Mouse (Mus musculus): Measurements from ENCODE around the gene Gm17654.
"Not testable (repeated sequence)": the region's sequence is repeated elsewhere in the genome, so short reads cannot be mapped to it uniquely, and the experiment has no call there.

The Gm17654 gene

DNA sequence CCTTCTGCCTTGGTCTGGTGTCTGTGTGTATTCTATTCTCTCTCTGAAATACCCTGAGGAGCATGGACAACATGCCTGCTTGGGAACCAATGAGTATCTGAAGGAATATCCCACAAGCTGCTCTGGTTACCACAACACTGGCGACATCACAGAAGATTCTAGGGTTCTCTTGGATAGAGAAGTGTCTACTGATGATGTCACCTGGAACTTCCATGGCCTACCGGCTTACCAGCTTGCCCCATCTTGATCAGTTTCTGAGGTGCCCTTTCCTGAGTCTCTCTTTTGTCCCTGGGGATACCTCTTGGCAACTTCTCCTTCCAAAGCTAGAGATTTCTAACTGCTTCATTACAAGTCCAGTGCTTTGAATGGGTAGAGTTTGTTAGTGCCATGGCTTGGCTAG, at the start of gene Gm17654:
Gm17654 (minus strand) TSS at position 101 of the 400 bp plus-strand sequence.
- not testable (repeated sequence) for DNase-seq (ENCODE audit: extremely low spot score, low read depth, low spot score)

DNA sequence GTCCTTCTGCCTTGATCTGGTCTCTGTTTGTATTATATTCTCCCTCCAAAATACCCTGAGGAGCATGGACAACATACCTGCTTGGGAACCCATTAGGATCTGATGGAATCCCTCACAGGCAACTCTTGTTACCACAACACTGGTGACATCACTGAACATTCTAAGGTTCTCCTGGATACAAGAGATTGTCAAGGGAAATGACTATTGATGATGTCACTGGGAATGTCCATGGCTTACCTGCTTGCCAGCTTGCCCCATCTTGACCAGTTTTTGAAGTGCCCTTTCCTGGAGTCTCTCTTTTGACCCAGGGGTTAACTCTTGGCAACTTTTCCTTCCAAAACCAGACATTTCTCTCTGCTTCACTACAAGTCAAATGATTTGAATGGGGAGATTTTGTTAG, 29.0 kb upstream of the Gm17654 start, which contains the start of gene Gm10375:
Gm10375 (minus strand) TSS at position 101 of the 400 bp plus-strand sequence.
- not testable (repeated sequence) for DNase-seq (ENCODE audit: extremely low spot score, low read depth, low spot score)

DNA sequence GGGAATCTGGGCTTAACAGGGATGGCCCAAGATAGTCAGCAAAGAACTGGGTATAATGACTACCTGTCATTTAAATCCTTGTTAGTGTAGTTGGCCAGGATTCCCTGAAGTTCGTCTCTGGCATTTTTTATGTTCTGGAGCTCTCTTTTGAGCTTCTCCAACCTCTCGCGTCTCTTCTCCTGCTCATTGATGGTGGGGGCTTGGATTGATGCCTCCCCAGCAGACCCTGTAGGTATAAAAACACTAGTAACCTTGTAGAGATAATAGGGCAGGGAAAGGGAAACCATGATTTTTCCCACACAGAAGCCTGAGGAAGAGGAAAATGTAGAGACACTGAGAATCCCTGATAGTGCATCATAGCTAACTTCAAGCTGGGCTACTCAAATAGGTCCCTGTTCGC, 977 bp downstream of the Gm17654 start:
- DNase-seq (ENCODE audit: extremely low spot score, low read depth, low spot score) = not testable (repeated sequence)

DNA sequence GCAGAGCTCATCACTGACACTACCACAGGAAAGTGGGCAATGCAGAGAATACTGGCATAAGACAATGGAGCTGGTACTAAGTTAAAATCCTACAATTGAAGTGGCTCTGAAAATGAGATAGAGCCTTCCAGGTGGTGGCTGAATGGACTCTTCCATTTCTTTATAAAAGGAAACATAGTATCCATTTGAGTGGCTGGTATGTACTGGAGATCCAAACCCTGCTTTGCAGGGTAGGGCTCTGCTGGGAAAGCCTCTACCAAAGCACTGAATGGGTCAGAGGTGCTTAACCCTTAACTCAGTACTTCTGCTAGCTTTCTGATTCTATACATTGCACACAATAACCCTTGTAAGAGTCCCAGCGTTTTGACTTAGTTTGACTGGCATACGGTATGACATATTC, 26.7 kb downstream of the Gm17654 start:
- DNase-seq (ENCODE audit: extremely low spot score, low read depth, low spot score) = not testable (repeated sequence)

DNA sequence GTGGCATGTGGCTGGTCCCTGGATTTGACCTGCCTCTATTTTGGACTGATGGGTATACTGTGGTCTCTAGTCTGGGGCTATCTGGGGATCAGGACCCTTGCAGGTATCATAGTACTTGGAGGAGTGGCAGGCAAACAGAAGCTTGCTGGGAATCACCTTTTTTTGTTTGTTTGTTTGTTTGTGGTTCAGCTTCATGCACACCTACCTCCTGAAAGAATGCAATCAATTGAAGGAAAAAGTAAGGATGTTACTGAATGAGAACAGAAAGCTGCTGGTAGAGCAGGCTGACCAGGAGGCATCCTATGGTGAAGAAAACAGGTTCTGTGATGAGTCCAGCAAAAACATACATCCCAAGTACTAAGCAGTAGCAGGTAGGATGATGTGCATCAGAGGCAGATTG, 32.7 kb downstream of the Gm17654 start:
- DNase-seq (ENCODE audit: extremely low spot score, low read depth, low spot score) = not testable (repeated sequence)

DNA sequence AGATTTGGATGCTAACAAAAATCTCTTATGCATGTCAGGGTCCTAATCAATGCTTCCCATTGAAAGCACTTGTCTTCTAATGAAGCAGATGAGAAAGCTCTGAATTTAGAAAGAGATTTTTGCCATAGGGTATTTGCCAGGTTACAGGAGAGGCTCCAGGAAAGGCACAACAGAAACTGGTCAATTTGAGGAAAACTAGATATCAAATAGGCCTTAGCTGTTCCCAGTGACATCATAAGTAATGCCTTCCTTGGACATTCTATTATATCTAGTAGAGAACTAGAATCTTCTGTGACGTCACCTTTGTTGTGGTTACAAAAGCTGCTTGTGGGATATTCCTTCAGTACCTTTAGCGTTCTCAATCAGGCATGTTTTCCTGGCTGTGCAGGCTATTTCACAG, 35.7 kb downstream of the Gm17654 start, which contains the start of gene Gm5799:
Gm5799 (plus strand) TSS at position 301 of the 400 bp plus-strand sequence.
- DNase-seq (ENCODE audit: extremely low spot score, low read depth, low spot score) = not testable (repeated sequence)

DNA sequence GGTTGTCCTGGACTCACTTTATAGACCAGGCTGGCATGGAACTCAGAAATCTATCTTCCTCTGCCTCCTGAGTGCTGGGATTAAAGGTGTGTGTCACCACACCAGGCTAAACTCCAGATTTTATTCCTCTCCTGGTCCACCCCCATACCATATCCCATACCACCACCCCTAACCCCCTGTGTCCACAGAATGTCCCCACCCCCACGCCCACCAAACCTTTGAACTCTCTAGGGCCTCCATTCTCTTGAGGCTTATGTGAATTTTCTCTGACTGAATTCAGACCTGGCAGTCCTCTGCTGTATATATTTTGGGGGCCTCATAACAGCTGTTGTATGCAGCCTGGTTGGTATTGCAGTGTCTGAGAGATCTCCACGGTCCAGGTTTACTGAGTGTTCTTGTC, 40.8 kb downstream of the Gm17654 start:
- DNase-seq (ENCODE audit: extremely low spot score, low read depth, low spot score) = not testable (repeated sequence)

DNA sequence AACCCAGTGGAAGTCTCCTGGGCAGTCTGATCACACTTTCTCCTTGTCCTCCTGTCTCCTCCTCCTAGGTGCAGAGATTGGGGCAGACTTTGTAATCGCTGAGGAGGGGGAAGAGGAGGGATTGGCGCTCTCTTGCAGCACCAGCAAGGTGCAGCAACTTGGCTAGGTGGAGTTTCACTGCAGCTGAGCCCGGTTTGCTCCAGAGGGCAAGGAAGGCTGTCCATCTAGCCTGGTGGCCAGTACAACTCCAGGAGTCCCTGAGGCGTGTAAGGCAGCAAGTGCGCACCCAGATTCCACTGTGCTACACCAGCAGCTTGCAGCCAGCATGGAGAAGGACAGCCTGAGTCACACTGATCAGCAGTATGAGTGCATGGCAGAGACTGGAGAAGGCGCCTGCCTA, 46.6 kb downstream of the Gm17654 start:
- DNase-seq (ENCODE audit: extremely low spot score, low read depth, low spot score) = not testable (repeated sequence)

DNA sequence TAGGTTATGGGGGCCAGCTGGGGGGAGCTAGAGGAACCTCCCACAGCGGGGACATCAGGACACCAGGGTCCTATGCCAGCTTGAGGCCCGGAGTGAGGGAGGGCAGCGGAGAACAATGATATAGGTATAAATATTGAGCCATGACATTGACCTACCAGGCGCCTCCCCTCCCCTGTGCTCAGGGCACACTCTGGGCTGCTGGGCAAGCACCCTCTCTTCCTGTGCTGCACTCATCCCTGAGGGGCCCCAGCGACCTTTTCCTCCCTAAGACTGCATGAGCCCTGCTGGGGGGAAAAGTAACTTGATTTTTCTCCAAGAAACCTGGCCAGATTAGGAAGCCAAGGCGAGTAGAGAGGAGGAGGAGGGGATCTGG, 46.9 kb downstream of the Gm17654 start:
- DNase-seq (ENCODE audit: extremely low spot score, low read depth, low spot score) = not testable (repeated sequence)

DNA sequence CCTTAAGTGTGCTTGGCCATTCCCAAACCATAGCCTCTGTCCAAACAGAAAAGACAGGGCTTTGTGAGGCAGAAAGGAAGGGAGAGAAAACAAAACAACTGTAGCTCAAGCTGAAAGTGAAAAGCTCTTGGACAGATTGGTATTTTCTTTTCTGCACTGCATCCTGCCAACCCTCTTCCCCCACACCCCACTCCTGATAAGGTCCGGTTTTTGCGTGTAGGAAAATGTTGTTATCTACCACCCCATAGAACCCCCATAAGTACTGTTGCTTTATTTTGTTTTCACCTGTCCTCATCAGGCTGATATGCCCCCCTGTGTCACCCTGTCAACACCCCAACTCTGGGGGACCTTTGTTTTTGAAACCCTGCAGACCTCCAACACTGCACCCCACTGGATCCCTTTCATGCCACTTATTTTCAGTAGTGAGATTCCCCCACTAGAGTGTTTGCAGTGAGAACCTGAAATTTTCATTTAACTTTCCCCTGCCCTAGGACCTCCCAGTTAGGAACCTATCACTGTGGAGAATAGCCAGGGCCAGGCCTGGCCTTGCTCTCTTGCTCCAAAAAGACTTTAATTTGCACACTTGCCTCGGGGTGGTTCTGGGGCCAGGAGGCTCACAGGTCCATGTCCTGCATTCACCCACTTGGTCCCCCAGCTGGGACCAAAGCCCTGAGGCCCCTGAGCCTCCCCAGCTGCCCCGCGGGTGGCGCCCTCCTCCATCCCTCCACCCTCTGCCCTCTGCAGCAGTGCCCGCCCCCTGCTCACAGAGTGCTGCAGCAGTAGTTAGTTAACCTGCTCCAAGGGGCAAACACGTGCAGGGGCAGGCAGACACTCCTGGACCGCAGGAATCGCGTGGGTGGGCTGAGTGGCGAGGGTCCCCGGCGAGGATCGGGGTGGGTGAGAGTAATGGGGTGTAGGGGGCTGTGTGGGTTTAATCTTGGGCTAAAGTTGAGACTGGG, 47.6 kb downstream of the Gm17654 start:
- DNase-seq (ENCODE audit: extremely low spot score, low read depth, low spot score) = not testable (repeated sequence)

All from hindlimb bud, embryonic 11.5 days (tissue).